Mouse (Mus musculus) liver, postnatal 0 days (tissue): ENCODE data around the gene Lrrc26.

Experiments used
- CTCF ChIP-seq: sonication (generic); IDR thresholded peaks from 2 replicates; pipeline ENCODE4 v1.5.1; 2016; ENCODE audit warnings: antibody characterized with exemption, low read depth
- EP300 ChIP-seq: IDR thresholded peaks from 2 replicates; pipeline ENCODE4 v1.6.1; 2016; ENCODE audit warnings: antibody characterized with exemption, low read depth, mild to moderate bottlenecking

DNA sequence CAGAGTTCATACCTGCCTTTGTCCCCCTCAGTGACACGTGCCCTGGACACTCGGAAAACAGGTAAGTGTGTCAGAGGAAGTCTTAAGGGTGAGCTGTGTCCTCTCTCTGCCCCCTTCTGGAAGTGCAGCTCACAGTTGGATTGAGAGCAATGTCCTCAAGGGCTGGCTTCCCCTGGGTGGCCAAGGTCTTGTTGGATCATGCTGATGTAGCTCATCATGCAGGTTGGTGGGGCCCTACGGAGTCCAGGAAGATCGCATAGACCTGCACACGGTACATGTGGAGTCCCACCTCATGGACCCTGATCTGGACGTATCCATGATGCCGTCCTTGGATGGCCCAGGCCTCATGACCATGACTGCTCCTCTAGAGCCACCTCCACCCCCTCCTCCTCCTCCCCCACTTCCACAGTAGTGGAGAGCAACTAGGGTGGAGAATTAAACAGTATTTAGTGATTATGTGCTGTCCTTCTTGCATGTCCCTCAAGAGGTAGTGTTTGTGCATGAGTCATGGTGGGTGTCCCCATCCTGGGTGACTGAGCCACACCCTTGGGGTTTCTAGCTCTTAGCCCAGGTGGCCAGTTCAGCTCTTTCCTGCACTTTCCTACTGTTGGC lies 875 bp upstream of the Lrrc26 start:
- no peak for TF ChIP-seq CTCF
- TF ChIP-seq EP300 = no peak
